13 mouse cellular contexts compared by ENCODE assay signal in genomic region chr6:108678227-108678626, GRCm38 (mm10).
"Had no signal": no experiment of that assay in that cellular context is flagged by ENCODE, and none has a peak within 500 bp of the region (broad histone marks: within the 10 kb centered on the region; RNA-seq: fewer than 3 reads in every experiment).

No protein-coding gene starts in this region.

- DNase-seq: kidney, adult 9 months; layer of hippocampus, postnatal 36 days; lung, adult 18-20 months; retina, postnatal 1 day; right cerebral cortex, postnatal 4 days; thymus, adult 2 months; thymus, postnatal 25 days had no signal

- H3K4me2 ChIP-seq: limb, embryonic 15.5 days; midbrain, embryonic 13.5 days; neural tube, embryonic 12.5 days; stomach, embryonic 15.5 days had no signal

- ATAC-seq: inflammation-experienced regulatory T-cells, adult 6 months; midbrain, embryonic 13.5 days had no signal

- H3K4me3 ChIP-seq: limb, embryonic 15.5 days; midbrain, embryonic 13.5 days; neural tube, embryonic 12.5 days; stomach, embryonic 15.5 days had no signal

- H3K27me3 ChIP-seq: limb, embryonic 15.5 days; midbrain, embryonic 13.5 days; neural tube, embryonic 12.5 days; stomach, embryonic 15.5 days had no signal

- H3K9ac ChIP-seq: limb, embryonic 15.5 days; liver, embryonic 14.5 days; midbrain, embryonic 13.5 days; neural tube, embryonic 12.5 days; stomach, embryonic 15.5 days had no signal

- H3K36me3 ChIP-seq: limb, embryonic 15.5 days; midbrain, embryonic 13.5 days; neural tube, embryonic 12.5 days; stomach, embryonic 15.5 days had no signal

- H3K4me1 ChIP-seq: limb, embryonic 15.5 days; midbrain, embryonic 13.5 days; neural tube, embryonic 12.5 days; stomach, embryonic 15.5 days had no signal

- H3K9me3 ChIP-seq: limb, embryonic 15.5 days; midbrain, embryonic 13.5 days; neural tube, embryonic 12.5 days; stomach, embryonic 15.5 days had no signal

- H3K27ac ChIP-seq: limb, embryonic 15.5 days; liver, embryonic 14.5 days; midbrain, embryonic 13.5 days; neural tube, embryonic 12.5 days; stomach, embryonic 15.5 days had no signal
